Mouse (Mus musculus) gastrocnemius, postnatal 4 days (tissue): ENCODE results near the gene Tsen15. TPM values are rescaled to one million over a fixed set of nuclear protein-coding genes. Genes with fewer than 3 reads are reported as not detected.
"Not testable (repeated sequence)": the region's sequence is repeated elsewhere in the genome, so short reads cannot be mapped to it uniquely, and the experiment has no call there.

Experiments
- DNase-seq, 2 experiments: peaks; one replicate each; pipeline ENCODE4 v3.0.0; 2021 to 2022; ENCODE audit warnings: low spot score in 2 of 2, mixed read lengths in 2 of 2
- total RNA-seq, 2 experiments: library from RNA; stranded (reverse); gene quantifications; 2 replicates each; pipeline ENCODE4 v1.2.3; 2021

The Tsen15 gene
- total RNA-seq, 2 experiments from 2014 or later: 23.5 to 24.4 TPM

- no peak for DNase-seq
Observed at GRCm38 (mm10) chr1:152389271-152389670, 2.8 kb upstream of the Tsen15 start.

GRCm38 (mm10) chr1:152385693-152386092, 795 bp downstream of the Tsen15 start:
- not testable (repeated sequence) for DNase-seq

- no peak for DNase-seq
Observed at GRCm38 (mm10) chr1:152384589-152384988, 1.9 kb downstream of the Tsen15 start.

- no peak for DNase-seq
Observed at GRCm38 (mm10) chr1:152378311-152378710, 8.2 kb downstream of the Tsen15 start.

GRCm38 (mm10) chr1:152369139-152369538, 17.3 kb downstream of the Tsen15 start:
- peak in 1 of 2 experiments; percentile 56 for DNase-seq

GRCm38 (mm10) chr1:152368311-152369088, 18.0 kb downstream of the Tsen15 start:
- no peak for DNase-seq

- DNase-seq: no peak
Observed at GRCm38 (mm10) chr1:152356721-152357120, 29.8 kb downstream of the Tsen15 start.

GRCm38 (mm10) chr1:152347946-152348345, 38.5 kb downstream of the Tsen15 start:
- DNase-seq: no peak

- DNase-seq: no peak
Observed at GRCm38 (mm10) chr1:152324024-152324423, 62.5 kb downstream of the Tsen15 start.

Other genes starting within 250 kb of the Tsen15 start
- 1 to 10 TPM; 5.4 to 5.5 TPM for gene Colgalt2, start 13.1 kb upstream of the Tsen15 start, total RNA-seq